Mouse (Mus musculus) olfactory bulb, adult 2 months (tissue): ENCODE data around the gene Foxp1.

Experiments
- CTCF ChIP-seq: fragments of 200-500 bp; IDR thresholded peaks from 2 replicates; pipeline ENCODE4 v1.5.1; 2012; ENCODE audit warnings: low read depth, mild to moderate bottlenecking, low read length, moderate library complexity; ENCODE audit not compliant: insufficient read depth
- POLR2A ChIP-seq: fragments of 200-500 bp; IDR thresholded peaks from 2 replicates; pipeline ENCODE4 v1.6.1; 2012; ENCODE audit warnings: mild to moderate bottlenecking, low read depth, low read length, moderate library complexity; ENCODE audit not compliant: insufficient read depth

- TF ChIP-seq POLR2A (no peak), CTCF (no peak)
Measured at GRCm38 (mm10) chr6:99087598-99087997, 434.9 kb downstream of the Foxp1 start.
